Mouse (Mus musculus) cerebellum, adult 9-10 months (tissue): ENCODE measurements at regions not wholly inside any gene's neighbourhood (a gene's known extent, or its start where the extent isn't known, plus 50 kb on each side); places are given as distances from the start of the nearest gene placed in this dataset.

Experiments
- DNase-seq: peaks from one replicate; pipeline ENCODE4 v3.0.0; 2022

GRCm38 (mm10) chr3:21824101-21824880 is 252.2 kb upstream of the Tbl1xr1 start:
- DNase-seq: no peak

DNA sequence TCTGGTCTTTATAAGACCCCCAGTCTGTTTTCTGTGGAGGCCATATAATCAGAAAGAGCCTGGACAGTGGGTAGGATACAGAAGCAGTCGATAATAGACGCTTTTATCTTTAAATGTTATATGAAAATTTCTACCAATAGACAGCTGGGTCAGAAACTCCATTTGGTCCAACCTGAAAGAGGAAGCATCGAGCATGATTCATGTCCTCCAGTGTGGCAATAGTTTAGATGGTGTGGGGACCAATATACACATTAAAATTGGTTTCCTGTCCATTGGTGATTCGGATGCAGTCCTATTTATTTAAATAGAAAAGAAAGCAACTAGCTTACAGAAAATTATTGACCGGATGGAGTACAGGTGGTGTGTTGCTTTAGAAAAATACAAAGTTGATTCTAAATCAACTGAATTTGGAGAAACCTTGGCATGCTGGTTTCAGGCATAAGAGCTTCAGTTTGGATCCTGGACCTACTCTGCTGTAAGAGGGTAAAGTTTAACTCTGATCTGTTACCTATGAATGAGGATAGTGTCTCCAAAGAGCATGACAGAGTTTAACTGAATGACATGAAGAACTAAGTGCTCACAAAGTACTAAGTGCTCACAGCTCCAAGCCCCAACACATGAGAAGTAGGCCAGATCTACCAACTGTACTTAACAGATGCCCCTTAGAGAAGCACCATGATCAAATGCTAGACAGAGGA is 251.4 kb upstream of the Tbl1xr1 start:
- DNase-seq: no peak

DNA sequence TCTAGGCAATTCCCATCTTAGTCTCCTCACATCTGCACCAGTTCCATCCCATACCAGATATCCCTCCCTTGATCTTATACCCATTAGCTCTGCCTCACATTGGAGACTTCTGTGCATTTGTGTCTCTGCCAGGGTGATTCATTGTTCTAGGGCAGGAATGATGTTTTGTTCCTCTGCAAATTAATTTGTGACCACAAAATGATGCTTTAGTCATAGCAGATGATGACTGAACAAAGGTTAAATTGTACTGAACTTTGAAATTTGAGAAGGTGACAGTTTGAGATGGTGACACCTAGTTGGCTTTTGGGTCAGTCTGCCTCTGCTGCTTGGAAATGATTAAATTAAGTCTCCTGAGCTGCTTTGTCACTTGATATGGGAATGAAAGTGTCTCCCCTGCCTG is 248.8 kb upstream of the Tbl1xr1 start:
- DNase-seq: no peak

GRCm38 (mm10) chr3:21833111-21833510 is 243.3 kb upstream of the Tbl1xr1 start:
- no peak for DNase-seq

GRCm38 (mm10) chr3:21835526-21835925 is 240.9 kb upstream of the Tbl1xr1 start:
- DNase-seq: no peak

- no peak for DNase-seq
These were observed 239.0 kb upstream of the Tbl1xr1 start for GRCm38 (mm10) chr3:21837297-21837946.

DNA sequence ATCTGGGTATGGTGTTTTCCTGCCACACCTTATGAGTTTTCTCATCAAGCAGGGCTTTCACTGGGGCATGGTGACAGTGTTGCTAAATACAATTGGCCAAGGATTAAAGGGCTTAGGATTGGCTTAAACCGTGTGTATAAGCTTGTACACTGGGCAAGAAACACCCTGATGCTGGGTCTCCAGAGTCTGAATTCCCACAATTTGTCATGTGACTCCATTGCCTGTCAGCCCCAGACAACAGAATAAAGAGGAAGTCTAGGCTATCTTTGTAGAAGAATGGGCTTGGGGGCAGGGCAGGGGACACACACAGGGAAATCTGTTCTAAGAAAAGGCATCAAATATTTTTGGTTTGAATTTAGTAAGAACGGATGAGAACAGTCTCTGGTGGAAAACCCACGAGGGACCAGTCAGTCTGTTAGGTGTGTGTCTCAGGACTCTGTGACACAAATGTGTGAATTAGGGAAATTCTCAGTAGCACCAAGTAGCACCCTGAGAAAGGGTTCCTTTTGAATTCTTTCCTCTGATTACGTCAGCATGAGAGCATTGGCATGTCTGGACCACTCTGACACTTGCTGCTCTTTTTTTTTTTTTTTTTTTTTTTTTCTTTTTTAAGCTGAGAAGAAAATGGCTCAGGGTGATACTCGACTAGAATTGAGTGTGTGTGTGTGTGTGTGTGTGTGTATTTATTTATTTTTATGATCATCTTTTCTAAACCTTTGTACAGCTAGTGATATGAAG is 235.5 kb upstream of the Tbl1xr1 start:
- DNase-seq: no peak

DNA sequence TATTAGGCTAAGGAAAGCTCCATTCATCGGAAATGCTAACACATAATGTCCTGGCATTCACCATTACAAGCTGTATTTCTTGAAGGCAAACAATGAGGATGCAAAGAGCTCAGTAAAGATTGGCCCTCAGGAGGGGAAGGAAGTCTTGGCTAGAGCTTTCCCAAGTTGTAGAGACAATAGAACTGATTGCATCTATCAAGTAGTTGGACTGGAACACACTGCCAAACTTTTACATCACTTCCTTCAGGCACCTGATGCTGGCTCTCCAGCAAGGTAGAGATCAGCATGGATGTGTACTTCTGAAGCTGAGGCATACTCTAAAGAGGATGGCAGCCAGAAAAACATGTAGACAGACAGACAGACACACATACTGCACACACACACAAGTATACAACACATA is 234.9 kb upstream of the Tbl1xr1 start:
- no peak for DNase-seq

- DNase-seq: no peak
These were observed 233.7 kb upstream of the Tbl1xr1 start for GRCm38 (mm10) chr3:21842545-21843291.

- no peak for DNase-seq
These were observed 233.1 kb upstream of the Tbl1xr1 start for GRCm38 (mm10) chr3:21843292-21843852.

- no peak for DNase-seq
These were observed 226.6 kb upstream of the Tbl1xr1 start for GRCm38 (mm10) chr3:21849831-21850230.

DNA sequence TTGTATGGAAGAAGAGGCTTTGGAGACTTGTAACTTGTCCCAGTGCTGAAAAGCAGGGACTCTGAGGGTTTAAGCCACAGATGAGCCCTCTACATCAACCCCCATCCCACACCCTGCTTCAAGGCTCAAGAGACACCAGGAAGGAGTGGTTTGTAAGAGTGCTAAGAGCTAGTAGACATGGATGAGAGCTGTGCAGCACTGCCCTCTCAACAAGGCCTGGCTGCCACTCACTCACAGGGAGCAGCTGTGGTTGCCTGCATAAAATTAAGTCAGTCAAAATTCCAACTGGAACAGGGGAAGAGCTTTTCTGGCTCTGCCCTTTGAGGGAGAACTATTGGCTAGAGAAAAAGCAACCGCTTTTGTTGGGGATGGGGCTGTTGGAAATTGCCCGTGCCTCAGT is 225.5 kb upstream of the Tbl1xr1 start:
- no peak for DNase-seq

DNA sequence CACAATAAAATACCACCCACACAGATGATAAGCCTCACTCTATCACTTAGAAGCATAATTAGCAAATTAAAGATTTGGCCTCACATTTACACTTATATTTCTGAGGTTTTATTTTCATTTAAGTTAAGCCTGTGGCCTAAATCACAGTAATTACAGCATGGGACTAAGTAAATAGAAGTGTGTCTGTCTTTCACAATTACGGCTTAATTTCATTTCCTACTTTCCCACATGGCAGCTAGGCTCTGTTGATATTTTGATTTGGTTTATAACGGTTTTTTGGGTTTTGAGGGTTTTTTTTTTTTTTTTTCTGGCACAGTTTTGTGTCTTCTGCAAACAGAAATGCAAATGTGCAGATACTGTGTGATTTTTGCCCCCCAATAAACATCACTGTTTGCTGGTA is 222.1 kb upstream of the Tbl1xr1 start:
- DNase-seq: no peak

- DNase-seq: no peak
These were observed 217.0 kb upstream of the Tbl1xr1 start for GRCm38 (mm10) chr3:21859436-21859835.

DNA sequence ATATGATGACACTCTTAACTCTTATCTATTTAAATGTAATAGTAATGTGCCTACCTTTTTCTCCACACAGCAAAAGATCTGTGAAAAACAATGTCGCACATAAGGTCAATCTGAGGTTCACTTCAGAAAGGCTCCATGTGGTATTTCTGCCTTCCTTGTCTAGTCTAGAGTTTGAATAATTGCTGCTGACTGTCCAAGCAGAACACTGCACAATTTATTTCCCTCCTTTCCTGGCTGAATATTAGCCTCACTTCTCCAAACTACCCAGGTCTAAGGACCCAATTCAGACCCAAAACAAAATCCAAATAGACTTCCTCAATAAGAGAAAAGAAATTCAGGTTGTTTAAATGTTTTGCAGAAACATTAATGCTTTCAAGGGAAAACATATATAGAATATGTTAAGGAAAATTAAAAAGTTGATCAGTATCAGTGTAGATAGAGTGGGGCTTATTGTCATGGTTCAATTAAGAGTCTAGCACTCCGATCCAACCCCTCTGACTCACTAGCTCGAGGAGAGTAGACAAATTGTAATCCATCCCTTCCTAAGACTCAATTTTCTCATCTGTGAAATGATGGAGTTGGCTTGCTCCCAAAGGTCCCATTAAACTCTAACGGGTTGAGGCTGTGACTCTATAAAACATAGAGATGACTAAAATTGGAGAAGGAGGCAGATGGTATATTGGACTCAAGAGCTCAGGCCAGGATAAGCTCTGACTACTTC is 215.4 kb upstream of the Tbl1xr1 start:
- no peak for DNase-seq

DNA sequence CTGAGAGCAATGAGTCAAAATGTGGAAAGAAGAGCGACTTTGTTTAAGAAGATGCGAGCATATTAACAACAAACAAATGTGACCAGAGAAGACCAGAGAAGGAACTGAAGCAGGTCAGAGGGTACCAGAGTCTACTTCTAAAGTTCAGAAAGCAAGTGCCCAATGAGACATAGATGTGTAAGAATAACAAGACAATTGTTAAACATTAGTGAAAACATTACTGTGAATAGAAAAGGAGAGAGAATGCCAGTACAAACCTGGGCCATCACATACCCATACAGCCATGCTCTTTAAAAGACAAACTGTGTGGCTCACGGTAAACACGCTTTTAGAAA is 214.8 kb upstream of the Tbl1xr1 start:
- DNase-seq: no peak

DNA sequence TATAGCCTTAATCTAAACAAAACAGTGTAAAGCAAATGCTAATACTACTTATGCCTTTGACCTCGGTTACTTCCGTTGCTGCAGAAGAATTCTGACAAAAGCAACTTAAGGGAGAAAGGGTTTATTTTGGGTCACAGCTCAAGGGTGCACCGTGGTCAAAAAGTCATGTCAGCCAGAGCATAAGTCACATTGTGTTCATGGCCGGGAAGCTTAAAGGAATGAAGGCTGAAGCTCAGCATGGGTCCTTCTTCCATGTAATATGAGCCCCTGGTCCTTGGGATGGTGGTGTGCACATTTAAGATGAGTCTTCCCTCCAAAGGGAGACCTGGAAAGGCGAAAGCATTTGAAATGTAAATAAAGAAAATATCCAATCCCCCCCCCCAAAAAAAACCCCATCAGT is 212.1 kb upstream of the Tbl1xr1 start:
- DNase-seq: no peak

- no peak for DNase-seq
These were observed 210.6 kb upstream of the Tbl1xr1 start for GRCm38 (mm10) chr3:21865856-21866255.

DNA sequence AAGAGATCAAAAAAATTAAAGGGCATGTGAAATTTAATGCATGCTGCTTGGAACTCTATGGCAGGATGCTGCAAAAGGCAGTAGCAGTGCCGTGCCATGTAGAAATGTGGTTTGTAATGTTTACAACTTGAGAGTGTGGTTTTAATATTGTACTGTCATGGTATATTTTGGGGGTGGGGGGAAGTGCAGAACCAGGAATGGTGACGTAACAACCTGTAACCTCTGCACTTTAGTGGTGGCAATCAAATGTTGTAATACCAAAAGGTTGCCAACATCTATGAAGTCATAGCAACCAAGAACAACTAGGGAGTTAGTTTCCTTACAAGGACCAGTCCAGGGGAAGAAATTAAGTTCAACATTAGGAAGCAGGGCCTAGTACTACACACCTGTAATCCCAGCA is 198.1 kb upstream of the Tbl1xr1 start:
- no peak for DNase-seq

DNA sequence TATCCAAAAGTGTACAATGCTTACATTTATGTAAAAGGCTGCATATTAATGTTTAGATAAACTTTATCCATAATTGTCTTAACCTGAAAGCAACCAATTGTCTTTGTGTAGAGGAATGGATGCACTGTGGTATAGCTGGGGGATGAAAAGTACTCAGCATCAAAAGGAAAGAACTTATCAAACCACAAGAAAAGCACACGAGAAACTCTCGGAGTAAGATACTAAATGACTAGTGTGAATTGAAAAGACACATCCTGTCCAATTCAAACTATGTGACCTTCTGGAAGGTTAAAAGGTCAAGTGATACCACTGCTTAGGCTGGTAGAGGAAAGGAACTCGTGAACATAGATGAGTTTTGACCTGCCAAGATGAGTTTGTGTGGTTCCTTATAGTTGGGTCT is 192.2 kb upstream of the Tbl1xr1 start:
- no peak for DNase-seq

DNA sequence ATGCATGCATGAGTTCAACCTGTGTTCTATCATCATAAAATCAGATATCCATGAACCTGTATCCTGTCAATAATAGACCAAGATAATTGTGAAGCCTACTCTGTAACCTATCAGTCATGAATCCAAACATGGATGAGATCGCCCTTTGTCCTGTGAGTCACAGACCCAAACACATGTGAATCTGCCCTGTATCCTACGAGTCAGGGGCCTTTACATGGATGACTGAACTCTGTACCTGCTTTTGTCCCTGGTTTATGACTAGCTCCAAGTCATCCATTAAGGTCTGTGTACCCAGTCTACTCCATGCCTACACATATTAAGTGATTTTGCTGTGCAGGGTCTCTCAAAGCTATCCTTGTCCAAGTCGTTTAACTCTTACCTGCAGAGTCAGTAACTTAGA is 187.7 kb upstream of the Tbl1xr1 start:
- no peak for DNase-seq
